Mouse (Mus musculus) kidney, embryonic 14.5 days (tissue): ENCODE measurements at regions not wholly inside any gene's neighbourhood (a gene's known extent, or its start where the extent isn't known, plus 50 kb on each side); places are given as distances from the start of the nearest gene placed in this dataset.

Experiments used
- ATAC-seq: fragments of 200-750 bp; cut with Nextera tagmentation; 2 replicates; pipeline ENCODE4 v1.8.0; 2017; ENCODE audit warnings: moderate number of reproducible peaks, mild to moderate bottlenecking, moderate TSS enrichment, moderate library complexity; ENCODE audit not compliant: low FRiP score, low TSS enrichment
- H3K27ac ChIP-seq: fragments of 300-500 bp; sonication (generic); 2 replicates; pipeline ENCODE4 v1.5.1; 2014; ENCODE audit warnings: low read depth, mild to moderate bottlenecking, low read length, moderate library complexity, mixed read lengths
- H3K27me3 ChIP-seq: fragments of 300-500 bp; sonication (generic); 2 replicates; pipeline ENCODE4 v1.6.1; 2014; ENCODE audit warnings: mild to moderate bottlenecking, low read length; ENCODE audit not compliant: control insufficient read depth, insufficient read depth
- H3K36me3 ChIP-seq: fragments of 300-500 bp; sonication (generic); 2 replicates; pipeline ENCODE4 v1.6.1; 2014; ENCODE audit warnings: low read length, mixed read lengths; ENCODE audit not compliant: control insufficient read depth, insufficient read depth
- H3K4me1 ChIP-seq: fragments of 300-500 bp; sonication (generic); 2 replicates; pipeline ENCODE4 v1.6.1; 2014; ENCODE audit warnings: low read length, mixed read lengths; ENCODE audit not compliant: control insufficient read depth, insufficient read depth
- H3K4me2 ChIP-seq: fragments of 300-500 bp; sonication (generic); replicated peaks from 2 replicates; pipeline ENCODE4 v1.6.1; 2014; ENCODE audit warnings: low read depth, mild to moderate bottlenecking, low read length
- H3K4me3 ChIP-seq: fragments of 300-500 bp; sonication (generic); 2 replicates; pipeline ENCODE4 v1.5.1; 2014; ENCODE audit warnings: mild to moderate bottlenecking, low read length
- H3K9ac ChIP-seq: fragments of 300-500 bp; sonication (generic); 2 replicates; pipeline ENCODE4 v1.6.1; 2014; ENCODE audit warnings: low read depth, mild to moderate bottlenecking, low read length, moderate library complexity
- H3K9me3 ChIP-seq: fragments of 300-500 bp; sonication (generic); 2 replicates; pipeline ENCODE4 v1.6.1; 2016; ENCODE audit warnings: low read length; ENCODE audit not compliant: control insufficient read depth
- WGBS: fragments of 180-500 bp; shearing (Covaris S2); extraction: QIAGEN DNeasy Blood & Tissue Kit; methylation state at CpG from one replicate; pipeline ENCODE4 v1.1.7; 2014; 5-methylcytosine and 5-hydroxymethylcytosine counted together

GRCm38 (mm10) chr11:28685407-28685806, 101.3 kb upstream of the Ccdc85a start:
- no peak overlapping the region for H3K27ac ChIP-seq
- H3K4me3 ChIP-seq: no peak overlapping the region
- H3K4me1 ChIP-seq: no peaks in the 10 kb centered on the region
- no peaks in the 10 kb centered on the region for H3K36me3 ChIP-seq
- H3K9me3 ChIP-seq: no peaks in the 10 kb centered on the region
- no peak for ATAC-seq
- no peaks in the 10 kb centered on the region for H3K27me3 ChIP-seq
- no peak overlapping the region for H3K9ac ChIP-seq
- no peak overlapping the region for H3K4me2 ChIP-seq

- WGBS: 74% methylated on average over 3 of the region's 3 CpGs
- no peak for ATAC-seq
Measured at GRCm38 (mm10) chr11:28681311-28681710, 97.2 kb upstream of the Ccdc85a start.

GRCm38 (mm10) chr11:28670765-28671164, 86.6 kb upstream of the Ccdc85a start:
- H3K9me3 ChIP-seq: no peaks in the 10 kb centered on the region
- no peaks in the 10 kb centered on the region for H3K27me3 ChIP-seq
- ATAC-seq: no peak
- H3K4me3 ChIP-seq: no peak overlapping the region
- no peak overlapping the region for H3K4me2 ChIP-seq
- H3K4me1 ChIP-seq: no peaks in the 10 kb centered on the region
- no peaks in the 10 kb centered on the region for H3K36me3 ChIP-seq
- no peak overlapping the region for H3K9ac ChIP-seq
- H3K27ac ChIP-seq: no peak overlapping the region

More at GRCm38 (mm10) chr11:28681311-28681710, 97.2 kb upstream of the Ccdc85a start:
- H3K4me1 ChIP-seq: no peaks in the 10 kb centered on the region
- H3K36me3 ChIP-seq: no peaks in the 10 kb centered on the region
- no peaks in the 10 kb centered on the region for H3K9me3 ChIP-seq
- H3K4me3 ChIP-seq: no peak overlapping the region
- no peaks in the 10 kb centered on the region for H3K27me3 ChIP-seq
- H3K27ac ChIP-seq: no peak overlapping the region
- H3K9ac ChIP-seq: no peak overlapping the region
- H3K4me2 ChIP-seq: no peak overlapping the region

GRCm38 (mm10) chr11:28669359-28669758, 85.2 kb upstream of the Ccdc85a start:
- WGBS: 61% methylated on average over 4 of the region's 4 CpGs
- H3K27me3 ChIP-seq: no peaks in the 10 kb centered on the region

GRCm38 (mm10) chr11:28660377-28660776, 76.3 kb upstream of the Ccdc85a start:
- H3K4me1 ChIP-seq: 0 out of 2 replicates have a peak, but pooled peaks cover under 1% of the 10 kb centered on the region
- no peak overlapping the region for H3K4me2 ChIP-seq
- no peaks in the 10 kb centered on the region for H3K36me3 ChIP-seq
- H3K27me3 ChIP-seq: no peaks in the 10 kb centered on the region
- H3K9me3 ChIP-seq: no peaks in the 10 kb centered on the region
- H3K9ac ChIP-seq: no peak overlapping the region
- ATAC-seq: no peak
- H3K4me3 ChIP-seq: no peak overlapping the region
- H3K27ac ChIP-seq: no peak overlapping the region
- WGBS: 53% methylated on average over 4 of the region's 4 CpGs

More at GRCm38 (mm10) chr11:28669359-28669758, 85.2 kb upstream of the Ccdc85a start:
- Histone ChIP-seq H3K27ac (no peak overlapping the region), H3K9me3 (no peaks in the 10 kb centered on the region), H3K36me3 (no peaks in the 10 kb centered on the region), H3K4me1 (no peaks in the 10 kb centered on the region), H3K4me2 (no peak overlapping the region), H3K9ac (no peak overlapping the region), H3K4me3 (no peak overlapping the region)
- no peak for ATAC-seq

- H3K4me2 ChIP-seq: no peak overlapping the region
- H3K36me3 ChIP-seq: no peaks in the 10 kb centered on the region
- H3K9ac ChIP-seq: no peak overlapping the region
- H3K27ac ChIP-seq: no peak overlapping the region
- ATAC-seq: peak; percentile 43; the same call in 1 of the 2 replicates
- H3K4me3 ChIP-seq: no peak overlapping the region
- H3K9me3 ChIP-seq: no peaks in the 10 kb centered on the region
- no peaks in the 10 kb centered on the region for H3K27me3 ChIP-seq
- 72% methylated on average over 12 of the region's 12 CpGs for WGBS
- H3K4me1 ChIP-seq: peaks cover 5% of the 10 kb centered on the region; the same call in 1 of the 2 replicates
Measured at GRCm38 (mm10) chr11:28655169-28655846, 71.2 kb upstream of the Ccdc85a start.

GRCm38 (mm10) chr11:28649446-28649845, 65.3 kb upstream of the Ccdc85a start:
- ATAC-seq: 0 out of 2 replicates have a peak, but pooled peaks have one; percentile 28
- Histone ChIP-seq H3K4me3 (no peak overlapping the region), H3K4me2 (no peak overlapping the region), H3K27ac (no peak overlapping the region), H3K36me3 (no peaks in the 10 kb centered on the region), H3K9ac (no peak overlapping the region), H3K9me3 (no peaks in the 10 kb centered on the region), H3K4me1 (no peaks in the 10 kb centered on the region), H3K27me3 (no peaks in the 10 kb centered on the region)
- 84% methylated on average over 7 of the region's 7 CpGs for WGBS

- Histone ChIP-seq H3K9me3 (no peaks in the 10 kb centered on the region), H3K4me1 (no peaks in the 10 kb centered on the region), H3K4me2 (no peak overlapping the region), H3K9ac (no peak overlapping the region), H3K27me3 (no peaks in the 10 kb centered on the region), H3K4me3 (no peak overlapping the region), H3K27ac (no peak overlapping the region), H3K36me3 (no peaks in the 10 kb centered on the region)
- ATAC-seq: 0 out of 2 replicates have a peak, but pooled peaks have one; percentile 32
- 49% methylated on average over 3 of the region's 3 CpGs for WGBS
Measured at GRCm38 (mm10) chr11:28648916-28649315, 64.8 kb upstream of the Ccdc85a start.

GRCm38 (mm10) chr11:28639081-28639480, 55.0 kb upstream of the Ccdc85a start:
- no peak for ATAC-seq
- Histone ChIP-seq H3K9me3 (no peaks in the 10 kb centered on the region), H3K9ac (no peak overlapping the region), H3K4me2 (no peak overlapping the region), H3K36me3 (no peaks in the 10 kb centered on the region), H3K4me3 (no peak overlapping the region), H3K27me3 (no peaks in the 10 kb centered on the region), H3K27ac (no peak overlapping the region), H3K4me1 (no peaks in the 10 kb centered on the region)
- 86% methylated on average over 1 of the region's 1 CpGs for WGBS
